Comparison of ENCODE assay signal across 8 mouse cellular contexts in genomic region chr2:18672766-18673164, GRCm38 (mm10). TPM values are rescaled to one million over a fixed set of nuclear protein-coding genes. Genes with fewer than 3 reads are reported as not detected.
DNase-seq lines count a peak whose midpoint lies in the region; ATAC-seq and TF ChIP-seq lines count a peak whose summit lies in the region.

No protein-coding gene starts in this region.

- H3K4me2 ChIP-seq in liver, postnatal 0 days (ENCODE audit: low read depth, low read length): peak overlapping the region; percentile 87

- H3K36me3 ChIP-seq in hindbrain, embryonic 10.5 days: no peaks in the 10 kb centered on the region
- peaks cover 4% of the 10 kb centered on the region; the same call in 1 of the 2 replicates for H3K36me3 ChIP-seq in liver, postnatal 0 days (replicated peaks; ENCODE audit: insufficient read depth, low read length)

- peak overlapping the region; percentile 83 for H3K4me3 ChIP-seq in lung, adult 2 months (replicated peaks; ENCODE audit: extremely low read depth, low read depth, low read length)
- peak overlapping the region; percentile 80 for H3K4me3 ChIP-seq in bone marrow macrophage, adult 2 months (ENCODE audit: insufficient read depth, low read length)
- peak overlapping the region; percentile 78 for H3K4me3 ChIP-seq in hindbrain, embryonic 10.5 days
- peak overlapping the region; percentile 75 for H3K4me3 ChIP-seq in liver, postnatal 0 days (ENCODE audit: low read depth, low read length)

- H3K9me3 ChIP-seq in hindbrain, embryonic 10.5 days: no peaks in the 10 kb centered on the region
- H3K9me3 ChIP-seq in liver, postnatal 0 days (ENCODE audit: low read length): no peaks in the 10 kb centered on the region

- 0 out of 2 replicates have a peak, but pooled peaks cover 3% of the 10 kb centered on the region for H3K4me1 ChIP-seq in lung, adult 2 months (ENCODE audit: control insufficient read depth, insufficient read depth, low read length)
- H3K4me1 ChIP-seq in bone marrow macrophage, adult 2 months (ENCODE audit: control insufficient read depth, insufficient read depth, low read length): peaks cover 4% of the 10 kb centered on the region; the same call in 1 of the 2 replicates
- H3K4me1 ChIP-seq in hindbrain, embryonic 10.5 days (replicated peaks): peaks cover 42% of the 10 kb centered on the region
- H3K4me1 ChIP-seq in liver, postnatal 0 days (ENCODE audit: insufficient read depth): no peaks in the 10 kb centered on the region; the same call in 1 of the 2 replicates

- WGBS in lung, adult 2 months: 1% methylated on average over 11 of the region's 11 CpGs
- under 1% methylated on average over 11 of the region's 11 CpGs for WGBS in hindbrain, embryonic 10.5 days
- WGBS in liver, postnatal 0 days (ENCODE audit: insufficient replicate concordance): under 1% methylated on average over 11 of the region's 11 CpGs

- ATAC-seq in liver, postnatal 0 days: no peak
- ATAC-seq in erythroid progenitor cell, adult 5-6 weeks (replicated peaks; ENCODE audit: low FRiP score, poor library complexity, severe bottlenecking): no peak
- ATAC-seq in inflammation-experienced regulatory T-cells, adult 6 months: no peak

- intact Hi-C loops in left cerebral cortex, postnatal 14 days (cut with DNase I): loop anchor here (2.0 to 10.0 kb wide), 3 partner anchors 85 to 322 kb away; partner anchors contain the start of genes 4930426L09Rik, Dnajc1 and Pip4k2a

- H3K9ac ChIP-seq in liver, postnatal 0 days (replicated peaks): peak overlapping the region; percentile 90

- TF ChIP-seq POLR2A in lung, adult 2 months (IDR thresholded peaks at IDR 0.05; ENCODE audit: borderline replicate concordance, extremely low read depth, low read depth, low read length): no peak
- no peak for TF ChIP-seq POLR2A in bone marrow macrophage, adult 2 months (IDR thresholded peaks at IDR 0.05; ENCODE audit: borderline replicate concordance, low read depth, low read length)

- TF ChIP-seq EP300 in liver, postnatal 0 days (IDR thresholded peaks at IDR 0.05; ENCODE audit: low read depth): no peak

- no peak for DNase-seq in lung, adult 2 months
- DNase-seq in lung, postnatal 10 days: no peak
- DNase-seq in hindbrain, embryonic 10.5 days (ENCODE audit: low spot score): no peak
- no peak for DNase-seq in liver, postnatal 0 days
- no peak for DNase-seq in left cerebral cortex, postnatal 14 days (ENCODE audit: low spot score in 2 of 2)

- TF ChIP-seq CTCF in lung, adult 2 months (IDR thresholded peaks at IDR 0.05; ENCODE audit: insufficient read depth, low read length): no peak
- TF ChIP-seq CTCF in bone marrow macrophage, adult 2 months (IDR thresholded peaks at IDR 0.05; ENCODE audit: low read depth, low read length): no peak
- no peak for TF ChIP-seq CTCF in liver, postnatal 0 days (IDR thresholded peaks at IDR 0.05; ENCODE audit: low read depth)

- peaks cover 49% of the 10 kb centered on the region for H3K27me3 ChIP-seq in hindbrain, embryonic 10.5 days (ENCODE audit: insufficient read depth, poor library complexity, severe bottlenecking)
- peaks cover 6% of the 10 kb centered on the region for H3K27me3 ChIP-seq in liver, postnatal 0 days (ENCODE audit: insufficient read depth, low read length)

- H3K27ac ChIP-seq in bone marrow macrophage, adult 2 months (ENCODE audit: insufficient read depth, low read depth, low read length): peak overlapping the region; percentile 81
- peak overlapping the region; percentile 99 for H3K27ac ChIP-seq in hindbrain, embryonic 10.5 days
- H3K27ac ChIP-seq in liver, postnatal 0 days (ENCODE audit: low read depth): peak overlapping the region; percentile 92

RNA-seq across cellular contexts. Expression of gene Commd3, which starts 0.6 kb away (rescaled TPM):
- polyA plus RNA-seq in lung, adult 2 months (2012; rRNA removed): 36.6 and 38.0 TPM in 2 replicates
- polyA plus RNA-seq in bone marrow macrophage, adult 2 months (2012; ENCODE audit: insufficient read depth, insufficient read length, missing spikeins): 140 and 147 TPM in 2 replicates
- 86.0 and 122 TPM in 2 replicates for polyA plus RNA-seq in hindbrain, embryonic 10.5 days (2016; fragmentation: Nextera tagmentation; extraction: Ambion mirVana)
- polyA plus RNA-seq in liver, postnatal 0 days (2015; fragmentation: Nextera tagmentation; extraction: Ambion mirVana): 115 and 127 TPM in 2 replicates
- 54.1 and 73.2 TPM in 2 replicates for total RNA-seq in erythroid progenitor cell, adult 5-6 weeks (2015; ENCODE audit: low replicate concordance)
- total RNA-seq in erythroid progenitor cell, adult 5-6 weeks (2017; ENCODE audit: low replicate concordance): 25.3 and 44.7 TPM in 2 replicates
- 100 to 1,000 TPM; 214 to 252 (median 247) TPM for polyA plus RNA-seq in inflammation-experienced regulatory T-cells, adult 6 months (2017; shearing (Covaris generic))
- total RNA-seq in left cerebral cortex, postnatal 14 days (2021): 100 to 1,000 TPM in 1 of 2 experiments, 10 to 100 TPM in 1; 98.3 to 113 TPM

RNA-seq across cellular contexts. Expression of gene Bmi1, which starts 4.1 kb away (rescaled TPM):
- polyA plus RNA-seq in lung, adult 2 months (2012; rRNA removed): 16.2 and 19.0 TPM in 2 replicates
- 22.4 and 24.6 TPM in 2 replicates for polyA plus RNA-seq in bone marrow macrophage, adult 2 months (2012; ENCODE audit: insufficient read depth, insufficient read length, missing spikeins)
- 25.1 and 26.8 TPM in 2 replicates for polyA plus RNA-seq in hindbrain, embryonic 10.5 days (2016; fragmentation: Nextera tagmentation; extraction: Ambion mirVana)
- polyA plus RNA-seq in liver, postnatal 0 days (2015; fragmentation: Nextera tagmentation; extraction: Ambion mirVana): 5.1 and 5.7 TPM in 2 replicates
- total RNA-seq in erythroid progenitor cell, adult 5-6 weeks (2015; ENCODE audit: low replicate concordance): 2.1 and 12.6 TPM in 2 replicates
- total RNA-seq in erythroid progenitor cell, adult 5-6 weeks (2017; ENCODE audit: low replicate concordance): 9.8 and 13.6 TPM in 2 replicates
- 10 to 100 TPM; 10.3 to 18.0 (median 13.0) TPM for polyA plus RNA-seq in inflammation-experienced regulatory T-cells, adult 6 months (2017; shearing (Covaris generic))
- total RNA-seq in left cerebral cortex, postnatal 14 days (2021): 10 to 100 TPM; 32.0 to 40.1 TPM

RNA-seq across cellular contexts. Expression of gene Spag6, which starts 21.1 kb away (rescaled TPM):
- polyA plus RNA-seq in lung, adult 2 months (2012; rRNA removed): 0.46 and 0.79 TPM in 2 replicates
- not detected in 2 replicates for polyA plus RNA-seq in bone marrow macrophage, adult 2 months (2012; ENCODE audit: insufficient read depth, insufficient read length, missing spikeins)
- 0.46 and 0.59 TPM in 2 replicates for polyA plus RNA-seq in hindbrain, embryonic 10.5 days (2016; fragmentation: Nextera tagmentation; extraction: Ambion mirVana)
- not detected in 2 replicates for polyA plus RNA-seq in liver, postnatal 0 days (2015; fragmentation: Nextera tagmentation; extraction: Ambion mirVana)
- not detected in 2 replicates for total RNA-seq in erythroid progenitor cell, adult 5-6 weeks (2015; ENCODE audit: low replicate concordance)
- total RNA-seq in erythroid progenitor cell, adult 5-6 weeks (2017; ENCODE audit: low replicate concordance): not detected in 2 replicates
- not detected for polyA plus RNA-seq in inflammation-experienced regulatory T-cells, adult 6 months (2017; shearing (Covaris generic))
- total RNA-seq in left cerebral cortex, postnatal 14 days (2021): 1 to 10 TPM; 2.9 to 3.3 TPM
